Mouse (Mus musculus): ENCODE data around the gene Focad.

DNA sequence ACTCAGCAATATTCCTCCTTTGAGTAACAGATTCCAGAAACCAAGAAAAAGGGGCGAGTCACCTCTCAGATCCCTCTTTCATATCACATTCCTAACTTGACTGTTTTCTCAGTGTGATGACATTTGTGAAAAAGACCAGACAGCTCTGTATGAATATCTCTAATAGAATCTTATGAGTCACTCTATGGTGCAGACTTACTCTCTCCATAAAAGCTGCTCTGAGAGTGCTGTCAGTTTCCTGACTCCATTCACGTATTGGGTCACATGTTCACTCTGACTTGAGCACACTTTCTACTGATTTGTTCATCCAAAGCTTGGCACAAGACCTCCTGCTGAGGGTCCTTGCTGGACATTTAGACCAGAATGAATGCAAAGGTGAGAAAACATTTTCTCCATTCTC, 354.5 kb downstream of the Focad start:
- TF ChIP-seq POLR2A (IDR thresholded peaks at IDR 0.05; ENCODE audit: insufficient read depth, low read length) (no peak), CTCF (IDR thresholded peaks at IDR 0.05; ENCODE audit: low read depth, low read length) (no peak)

All from ES-Bruce4 (cell line).